Mouse (Mus musculus) R1 (cell line): ENCODE data around the gene Tgfb2.

ENCODE experiments used
- DNase-seq: peaks from one replicate; pipeline ENCODE4 v3.0.0-alpha.2; 2018; ENCODE audit warnings: low read depth, low spot score

Tgfb2 gene

GRCm38 (mm10) chr1:186702391-186703255 is 3.2 kb downstream of the Tgfb2 start:
- DNase-seq = no peak

GRCm38 (mm10) chr1:186701206-186701905 is 4.4 kb downstream of the Tgfb2 start:
- DNase-seq = no peak

DNA sequence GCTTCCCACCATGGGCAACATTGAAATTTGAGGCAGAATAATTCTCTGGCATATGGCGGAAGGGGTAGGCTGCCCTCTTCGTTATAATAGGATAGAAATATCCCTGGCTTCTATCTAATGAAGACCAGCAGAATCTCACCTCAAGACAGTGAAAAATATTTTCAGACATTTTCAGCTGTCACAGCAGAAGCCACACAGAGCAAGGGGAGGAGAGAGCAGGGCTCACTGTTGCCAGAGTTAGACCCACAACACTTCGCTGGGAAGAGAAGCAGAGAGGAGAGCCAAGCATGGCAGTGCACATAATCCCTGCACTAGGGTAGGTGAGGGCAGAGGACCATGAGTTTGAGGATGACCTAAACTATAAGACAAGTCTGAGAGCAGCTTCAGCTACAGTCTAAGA is 5.3 kb downstream of the Tgfb2 start:
- DNase-seq = no peak

DNA sequence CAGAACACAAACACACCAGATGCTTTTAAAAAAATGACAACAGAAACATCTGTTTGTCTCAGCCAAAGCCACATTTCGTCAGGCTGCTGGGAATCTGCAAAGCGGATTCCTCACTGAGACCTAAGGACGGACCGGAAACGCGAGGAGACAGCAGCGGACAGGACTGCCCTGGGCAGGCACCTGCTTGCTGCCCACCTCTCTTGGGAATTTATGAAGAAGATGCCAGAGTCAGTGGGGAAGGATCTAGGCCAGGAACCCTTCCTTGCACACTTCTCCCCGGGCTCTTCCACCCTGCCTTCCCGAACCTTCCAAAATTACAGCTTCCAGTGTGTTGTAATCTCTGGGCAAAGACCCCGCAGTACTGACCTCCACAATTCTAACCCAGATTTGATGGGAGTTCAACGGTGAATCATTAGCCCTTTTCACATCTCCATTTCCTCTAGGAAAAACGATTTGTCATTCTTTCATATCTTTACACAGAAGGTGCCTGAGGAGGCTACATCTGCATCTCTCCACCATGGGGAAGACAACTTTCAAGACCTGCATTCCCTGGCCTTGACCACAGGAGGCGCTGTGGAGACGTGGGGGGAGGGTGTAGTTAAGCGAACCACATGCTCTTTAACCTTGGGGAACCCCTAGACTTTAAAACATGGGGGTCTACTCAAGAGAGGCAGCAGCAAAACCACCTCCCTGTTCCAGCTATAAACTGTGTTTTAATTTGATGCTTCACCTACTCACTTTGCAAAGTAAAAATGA is 7.0 kb downstream of the Tgfb2 start:
- peak; percentile 57 for DNase-seq

GRCm38 (mm10) chr1:186696231-186696630 is 9.6 kb downstream of the Tgfb2 start:
- DNase-seq = no peak

GRCm38 (mm10) chr1:186695361-186695760 is 10.4 kb downstream of the Tgfb2 start:
- DNase-seq = no peak

DNA sequence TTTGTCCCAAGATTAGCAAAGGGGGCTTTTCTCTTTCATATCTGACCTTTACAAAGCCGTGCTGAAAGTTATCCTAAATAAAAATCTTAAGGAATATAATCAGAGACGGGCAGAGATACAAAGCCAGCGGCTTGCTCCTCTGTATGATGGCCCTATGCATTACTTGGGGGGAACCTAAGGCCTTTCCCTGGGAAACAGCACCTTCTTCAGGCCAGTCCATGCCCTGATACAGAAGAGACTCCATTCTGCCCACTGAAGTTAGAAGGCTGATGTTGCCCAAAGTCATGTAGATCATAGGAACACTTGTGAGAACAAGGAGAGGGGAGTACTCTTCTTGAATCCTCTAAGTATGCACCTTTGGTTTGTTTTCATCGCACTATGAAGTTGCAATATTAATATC is 13.4 kb downstream of the Tgfb2 start:
- no peak for DNase-seq

- DNase-seq = no peak
Observed at GRCm38 (mm10) chr1:186691708-186692107, 14.1 kb downstream of the Tgfb2 start.

DNA sequence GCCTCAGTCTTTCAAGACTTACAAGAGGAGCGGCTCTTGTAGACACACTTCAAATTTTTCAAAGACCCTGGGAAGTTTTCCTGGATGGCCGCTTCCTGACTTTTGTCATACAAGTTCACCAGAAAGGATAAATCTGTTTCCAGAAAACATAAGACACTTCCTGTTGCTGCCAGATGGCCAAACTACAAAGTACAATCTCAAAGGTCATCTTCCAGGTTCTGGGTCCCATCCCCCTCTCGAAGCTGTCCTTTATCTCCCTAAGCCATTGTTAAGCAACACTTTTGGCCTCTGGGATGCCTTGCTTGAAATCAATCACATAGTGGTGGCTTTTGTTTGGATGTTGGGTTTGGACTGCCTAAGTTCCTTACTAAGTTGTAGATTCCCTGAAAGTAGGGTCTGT is 21.7 kb downstream of the Tgfb2 start:
- peak; percentile 22 for DNase-seq

- DNase-seq = no peak
Observed at GRCm38 (mm10) chr1:186682606-186683005, 23.2 kb downstream of the Tgfb2 start.

DNA sequence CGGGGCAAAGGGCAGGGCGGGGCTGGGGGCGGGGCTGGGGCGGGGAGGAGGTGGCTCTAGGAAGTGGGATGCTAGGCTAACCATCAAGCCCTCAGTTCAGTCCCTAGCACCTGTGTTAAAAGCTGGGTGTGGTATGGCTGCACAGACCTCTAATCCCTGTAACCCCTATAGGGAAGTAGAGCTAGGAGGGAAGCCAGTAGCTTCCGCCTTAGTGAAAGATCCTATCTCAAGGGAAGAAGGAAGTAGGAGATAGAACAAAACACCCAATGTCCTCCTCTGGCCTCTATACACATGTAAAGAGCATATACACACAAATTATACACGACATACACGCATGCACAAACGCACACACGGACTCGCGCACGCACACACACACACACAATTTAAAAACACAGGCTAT is 28.2 kb downstream of the Tgfb2 start:
- no peak for DNase-seq

DNA sequence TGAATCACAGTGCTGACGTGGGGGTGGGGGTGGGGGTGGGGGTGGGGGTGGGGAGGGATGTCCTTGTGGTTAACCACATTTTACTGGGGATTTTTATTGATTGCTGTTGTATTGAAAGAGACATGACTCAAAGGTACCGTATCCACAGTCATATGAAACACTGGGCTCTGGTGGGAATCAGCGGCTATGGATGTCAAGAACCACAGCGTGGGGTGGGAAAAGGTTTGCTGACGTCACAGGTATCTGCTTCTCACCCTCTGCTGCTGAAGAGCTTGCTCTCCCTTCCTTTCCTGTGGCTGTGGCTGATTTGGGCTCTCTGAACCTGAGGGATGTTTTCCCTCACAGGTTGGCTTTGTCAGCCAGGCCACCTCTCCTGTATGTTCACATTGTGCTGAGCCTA is 29.6 kb downstream of the Tgfb2 start:
- no peak for DNase-seq

DNA sequence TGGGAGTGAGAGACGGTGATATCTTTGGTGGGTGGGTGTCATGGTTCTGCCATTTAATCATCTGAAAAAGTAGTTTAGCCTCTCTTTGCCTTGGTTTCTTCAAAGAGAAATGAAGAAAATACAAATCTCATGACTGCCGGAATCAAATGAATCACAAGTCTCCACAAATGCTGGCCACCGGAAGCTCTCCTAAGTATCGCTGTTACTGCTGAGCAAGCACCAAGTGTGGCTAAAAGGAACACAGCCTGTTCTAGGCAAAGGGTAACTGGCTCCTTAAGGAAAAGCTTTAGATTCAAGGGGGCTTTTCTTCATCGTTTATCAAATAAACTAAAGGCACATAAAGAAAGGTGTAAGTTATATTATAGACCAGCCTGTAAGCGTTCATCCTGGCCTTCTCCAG is 30.5 kb downstream of the Tgfb2 start:
- no peak for DNase-seq

- DNase-seq = no peak
Observed at GRCm38 (mm10) chr1:186674621-186675020, 31.2 kb downstream of the Tgfb2 start.

DNA sequence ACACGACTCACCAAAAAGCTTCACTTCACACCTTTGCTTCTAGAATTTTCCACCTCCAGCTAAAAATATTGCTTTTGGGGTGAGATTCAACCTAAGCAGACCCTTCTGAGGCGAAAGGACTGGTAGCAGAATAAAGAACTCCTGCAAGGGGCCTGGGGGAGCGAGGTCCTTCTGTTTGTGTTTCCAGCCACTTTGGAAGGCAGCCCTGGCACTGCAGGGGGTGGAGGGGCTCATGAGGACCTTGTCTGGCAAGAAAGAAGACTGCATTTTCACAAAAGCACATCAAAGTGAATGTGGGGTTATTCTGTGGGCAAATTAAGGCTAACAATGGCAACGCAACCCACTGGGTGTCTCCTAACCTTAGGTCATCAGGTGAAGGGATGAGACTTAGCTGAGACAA is 32.6 kb downstream of the Tgfb2 start:
- DNase-seq = no peak

DNA sequence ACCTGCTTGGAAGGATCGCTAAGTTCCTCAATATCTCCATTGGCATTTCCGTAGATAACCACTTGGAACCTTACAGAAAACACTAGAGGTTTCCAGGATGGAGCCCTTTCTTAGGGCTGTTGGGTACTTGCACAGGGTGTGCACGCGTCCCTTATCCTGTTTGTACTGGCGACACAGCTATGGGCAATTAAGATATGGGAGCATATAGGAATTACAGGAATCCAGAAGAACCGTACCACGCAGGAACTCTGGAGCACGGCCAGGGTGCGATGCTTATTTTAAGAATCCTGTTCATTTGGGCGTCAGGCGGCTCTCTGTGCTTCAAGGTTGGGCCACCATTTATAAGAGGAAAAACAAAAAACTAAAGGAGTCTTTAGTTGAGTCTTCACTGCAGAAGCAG is 42.4 kb downstream of the Tgfb2 start:
- DNase-seq = no peak

DNA sequence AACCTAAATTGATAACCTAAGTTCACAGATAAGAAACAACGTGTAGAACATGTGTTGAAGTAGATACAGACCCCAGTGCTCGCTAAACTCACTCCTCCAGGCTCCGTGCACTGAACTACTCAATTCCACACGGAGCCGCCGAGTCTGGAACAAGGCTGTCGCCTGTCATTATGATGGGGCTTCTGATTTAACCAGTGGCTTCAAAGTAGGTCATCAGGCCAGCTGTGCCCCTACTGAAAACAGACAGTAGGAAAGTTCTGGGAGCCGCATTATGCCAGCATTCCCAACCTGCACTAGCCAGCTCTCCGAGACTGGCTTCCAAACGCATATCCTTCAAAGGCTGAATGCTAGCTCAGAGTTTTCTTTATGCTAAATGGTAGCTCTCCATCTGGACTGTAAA is 42.8 kb downstream of the Tgfb2 start:
- DNase-seq = no peak

- DNase-seq = no peak
Observed at GRCm38 (mm10) chr1:186661206-186661921, 44.4 kb downstream of the Tgfb2 start.

DNA sequence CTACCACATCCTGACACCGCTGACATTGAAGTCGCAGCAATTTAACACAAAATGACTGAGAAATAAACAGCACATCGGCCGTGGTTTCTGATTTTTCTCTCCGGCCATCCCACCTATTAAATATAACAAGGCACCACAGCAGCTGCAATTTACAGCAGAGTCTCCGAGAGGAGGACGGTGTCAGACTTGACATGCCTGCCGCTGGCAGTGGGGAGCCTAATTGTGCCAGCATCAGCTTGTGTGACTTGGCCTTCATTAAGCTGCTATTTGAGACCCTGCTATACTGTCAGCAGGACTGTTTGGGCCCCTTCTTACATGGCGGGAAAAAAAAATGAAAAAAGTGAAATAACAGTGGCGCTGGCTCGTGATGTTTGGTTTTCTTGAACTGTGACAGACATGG is 47.0 kb downstream of the Tgfb2 start:
- DNase-seq = no peak

- peak; percentile 40 for DNase-seq
Observed at GRCm38 (mm10) chr1:186657559-186658219, 48.1 kb downstream of the Tgfb2 start.

DNA sequence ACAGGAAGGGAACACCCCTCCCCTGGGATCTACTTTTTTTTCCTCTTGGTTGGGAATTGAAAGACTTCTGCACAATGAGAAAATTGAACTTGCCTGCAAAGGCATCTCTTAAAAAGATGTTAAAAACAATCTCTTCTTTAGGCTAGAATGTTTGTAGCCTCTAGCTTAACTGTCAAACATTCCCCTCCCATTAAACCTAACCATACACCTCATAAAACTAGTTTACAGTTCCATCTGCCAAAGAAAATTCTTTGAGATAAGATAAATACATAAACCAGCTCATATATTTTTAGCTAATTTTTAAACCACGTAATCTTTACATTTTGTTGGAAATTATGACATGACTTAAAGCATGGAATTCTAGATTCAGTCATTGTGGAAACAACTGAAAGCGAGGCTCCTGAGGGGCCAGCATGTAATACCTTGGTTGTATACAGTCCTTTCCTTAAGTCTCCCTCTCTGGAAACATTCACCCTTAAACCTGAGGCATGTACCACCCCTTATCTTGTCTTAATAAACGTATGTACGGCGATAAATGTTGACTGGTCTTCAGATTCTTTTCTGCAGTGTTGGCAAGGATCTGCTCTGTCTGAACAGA is 49.0 kb downstream of the Tgfb2 start:
- no peak for DNase-seq
